Mouse (Mus musculus) v-Abl transformed pro-B cells (cell line): ENCODE measurements around the gene Tssk2.

Source experiments
- in situ Hi-C, 2 experiments: fragments of 400-800 bp; cut with MboI; formaldehyde crosslinking; loops; one replicate each; pipeline ENCODE4 v1.15.1; 2025; ENCODE audit not compliant: unreplicated experiment in 2 of 2

The Tssk2 gene

GRCm38 (mm10) chr16:17892606-17893005, 5.8 kb upstream of the Tssk2 start:
- in situ Hi-C loops: loop anchor here in 1 of 2 experiments (5.0 kb wide), 1 partner anchor 35 kb away; no protein-coding TSS in a partner anchor

- in situ Hi-C loops: loop anchor here in 1 of 2 experiments (5.0 kb wide), 1 partner anchor 37 kb away; no protein-coding TSS in a partner anchor
These were observed 4.5 kb upstream of the Tssk2 start, which contains the start of gene Tssk1 for GRCm38 (mm10) chr16:17893923-17894322. Tssk1 (plus strand) TSS chr16:17894223.

- in situ Hi-C loops: no loop called here
These were observed 2.3 kb upstream of the Tssk2 start for GRCm38 (mm10) chr16:17896091-17896490.

GRCm38 (mm10) chr16:17911052-17911595, 12.7 kb downstream of the Tssk2 start, which contains the start of gene Ess2:
Ess2 (minus strand) TSS chr16:17911348.
- in situ Hi-C loops: loop anchor here (5.0 kb wide), 2 partner anchors 76 to 126 kb away; no protein-coding TSS in a partner anchor

GRCm38 (mm10) chr16:17914307-17915249, 16.1 kb downstream of the Tssk2 start, which contains the start of gene Gsc2:
Gsc2 (minus strand) TSS chr16:17915059.
- in situ Hi-C loops: loop anchor here (5.0 kb wide), 2 partner anchors 73 to 123 kb away; no protein-coding TSS in a partner anchor

DNA sequence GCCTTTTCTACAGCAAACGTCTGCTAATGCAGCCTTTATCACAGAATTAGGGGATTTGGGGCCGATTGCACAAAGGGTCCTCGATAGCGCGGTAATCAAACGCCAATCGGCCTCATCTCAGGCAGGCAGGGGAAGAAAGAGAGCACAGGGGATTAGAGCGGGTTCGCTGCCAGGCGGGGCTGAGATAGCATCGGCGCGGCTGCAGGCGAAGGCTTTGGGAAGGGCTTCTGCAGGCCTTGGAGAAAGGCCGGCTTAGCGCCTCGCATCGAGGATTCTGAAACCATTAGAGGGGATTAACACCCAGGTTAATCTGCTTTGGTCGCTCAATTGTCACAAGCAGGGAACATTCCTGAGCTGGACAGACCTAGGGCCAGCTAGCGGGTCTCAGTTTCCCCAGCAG, 22.1 kb downstream of the Tssk2 start:
- in situ Hi-C loops: no loop called here

DNA sequence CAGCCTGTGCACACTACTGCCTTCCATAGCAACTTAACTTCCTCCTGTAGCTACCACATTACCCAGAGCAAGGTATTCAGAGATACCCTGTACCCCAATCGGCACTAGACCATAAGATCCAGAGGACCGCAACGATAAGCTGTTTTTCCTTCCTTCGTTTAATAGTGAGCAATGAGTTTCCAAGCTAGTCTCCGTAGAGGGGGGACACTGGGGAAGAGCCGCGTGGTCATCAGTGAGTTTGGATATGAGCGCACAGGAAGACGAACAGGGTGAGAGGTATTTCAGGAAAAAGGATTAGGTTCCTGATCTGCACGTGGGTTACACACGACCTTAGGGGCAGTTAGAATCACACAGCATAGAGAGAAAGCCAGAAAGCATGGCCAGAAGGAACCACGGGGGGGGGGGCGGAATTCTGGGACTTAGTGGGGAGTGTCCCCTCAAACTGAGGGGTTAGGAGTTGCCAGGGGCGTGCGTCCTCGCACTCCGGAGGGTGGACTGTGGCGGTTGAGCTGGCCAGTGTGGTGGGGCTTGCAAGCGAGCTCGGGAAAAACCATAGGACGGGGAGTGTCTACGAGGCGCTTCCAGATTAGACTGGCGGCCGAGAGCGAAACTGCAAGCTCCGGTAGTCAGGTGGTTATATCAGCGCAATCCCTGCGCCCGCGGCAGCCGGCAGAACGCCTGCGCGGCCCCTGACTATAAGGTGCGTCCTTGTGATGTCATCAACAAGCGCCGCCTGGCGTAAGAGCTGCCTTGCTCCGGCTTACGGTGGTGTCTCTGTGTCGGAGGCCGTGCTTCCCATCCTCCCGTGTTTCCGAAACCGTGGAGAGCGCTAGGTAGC, 23.1 kb downstream of the Tssk2 start:
- in situ Hi-C loops: no loop called here

GRCm38 (mm10) chr16:17922163-17922538, 23.7 kb downstream of the Tssk2 start:
- in situ Hi-C loops: no loop called here

DNA sequence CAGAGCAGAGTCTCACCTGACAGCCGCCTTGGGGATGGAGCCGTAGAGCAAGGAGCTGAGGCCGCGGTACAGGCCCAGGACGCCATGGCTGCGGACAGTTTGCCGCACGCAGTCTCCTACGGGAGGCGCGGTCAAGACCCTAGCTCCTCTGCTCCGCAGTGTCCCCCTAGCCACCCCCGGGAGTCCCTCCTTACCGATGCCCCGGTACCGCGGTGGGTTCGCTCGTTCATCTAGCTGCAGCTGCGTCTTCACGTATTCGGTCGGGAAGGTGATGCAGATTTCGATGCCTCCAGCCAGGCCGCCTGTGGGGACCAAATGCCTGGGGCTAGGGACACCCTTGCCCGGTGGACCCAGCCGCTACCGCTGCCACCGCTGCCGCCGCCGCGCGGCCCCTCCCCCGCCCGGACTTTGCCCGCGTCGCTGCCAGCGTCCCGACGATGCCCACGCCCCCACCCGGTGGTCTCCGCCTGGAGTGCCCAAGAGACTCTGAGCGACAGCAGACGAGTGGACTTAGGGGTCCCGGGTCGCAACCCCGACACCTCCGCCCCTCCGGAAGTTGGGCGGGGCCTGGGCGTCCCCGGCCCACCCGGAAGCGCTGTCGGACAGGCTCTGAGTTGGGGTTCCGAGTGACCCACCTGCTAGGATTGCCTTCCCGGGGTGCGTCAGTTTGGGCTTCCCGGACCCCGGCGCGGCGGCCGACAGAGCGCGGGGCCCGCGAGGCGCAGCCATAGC, 29.1 kb downstream of the Tssk2 start:
- in situ Hi-C loops: no loop called here

GRCm38 (mm10) chr16:17928087-17928580, 29.7 kb downstream of the Tssk2 start, which contains the start of gene Slc25a1:
Slc25a1 (minus strand) TSS chr16:17928219.
- in situ Hi-C loops: no loop called here

DNA sequence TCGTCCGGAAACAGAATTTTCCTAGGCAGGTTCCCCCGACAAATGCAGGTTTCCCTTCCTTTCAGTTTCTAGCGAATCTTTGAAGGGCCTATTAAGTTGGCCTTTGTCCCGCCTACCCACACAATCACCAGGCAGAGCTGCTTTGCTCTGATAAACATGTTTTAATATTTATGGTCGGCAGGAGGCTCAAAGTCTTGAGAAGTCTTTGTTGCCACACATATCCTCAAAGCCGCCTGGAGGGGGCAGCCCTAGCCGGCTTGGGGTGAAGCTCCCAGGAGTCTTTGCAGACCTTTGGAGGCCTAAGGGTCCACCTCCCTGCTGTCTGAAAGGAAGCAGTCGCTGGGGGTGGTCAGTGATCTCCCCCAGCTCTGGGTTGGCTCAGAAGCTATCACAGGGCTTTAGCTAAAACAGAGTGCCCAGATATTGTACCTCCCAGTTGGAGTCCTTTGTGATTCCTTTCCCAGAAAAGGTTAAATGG, 30.2 kb downstream of the Tssk2 start:
- in situ Hi-C loops: no loop called here

GRCm38 (mm10) chr16:17929211-17929610, 30.8 kb downstream of the Tssk2 start:
- in situ Hi-C loops: no loop called here

DNA sequence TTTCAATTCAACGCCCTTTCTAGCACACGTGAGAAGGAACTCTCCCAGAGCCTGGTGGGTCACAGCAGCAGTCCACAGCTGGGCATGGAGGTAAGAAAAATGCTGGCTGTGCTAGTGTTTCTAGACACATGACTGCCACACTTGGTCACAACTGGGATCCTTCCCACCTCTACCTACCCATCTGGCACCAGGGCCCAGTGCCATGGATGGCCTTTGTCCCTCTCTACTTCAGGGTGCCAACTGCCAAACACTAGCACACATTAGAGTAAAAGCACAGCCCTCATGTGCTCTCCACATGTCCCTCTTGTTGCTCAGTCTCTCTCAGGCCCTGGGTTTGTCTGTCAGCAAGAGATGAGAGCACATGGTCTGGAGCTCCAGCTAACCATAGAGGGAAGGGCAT, 31.2 kb downstream of the Tssk2 start:
- in situ Hi-C loops: loop anchor here (5.0 to 10.0 kb wide), 2 partner anchors 48 to 55 kb away; partner anchors contain the start of gene Vpreb2 (in 1 of the 2)

DNA sequence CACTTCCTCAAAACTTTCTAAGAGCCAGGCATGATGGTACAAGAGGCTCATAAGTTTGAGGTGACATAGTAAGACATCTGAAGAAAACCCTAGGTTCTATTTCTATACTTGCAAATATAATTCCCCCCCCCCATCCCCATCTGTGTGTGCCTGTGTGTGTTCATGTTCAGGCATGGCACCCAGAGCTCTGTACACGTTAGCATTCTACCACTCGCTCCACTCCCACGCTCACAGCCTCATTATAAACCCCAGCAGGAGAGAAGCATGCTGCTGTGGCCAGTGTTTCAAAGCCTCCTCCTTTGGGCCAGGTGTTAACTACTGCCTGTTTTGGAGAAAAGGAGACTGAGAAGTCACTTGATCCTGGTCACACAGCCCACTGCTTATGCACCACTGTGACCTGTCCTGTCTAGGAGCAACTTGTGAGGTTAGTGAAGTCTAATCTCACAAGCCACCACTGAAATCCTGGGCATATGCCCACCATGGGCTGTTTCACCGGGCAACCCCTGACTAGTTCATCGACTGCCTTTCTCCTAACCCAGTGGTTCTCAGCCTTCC, 33.5 kb downstream of the Tssk2 start:
- in situ Hi-C loops: loop anchor here (5.0 to 10.0 kb wide), 2 partner anchors 45 to 53 kb away; partner anchors contain the start of gene Vpreb2 (in 1 of the 2)

DNA sequence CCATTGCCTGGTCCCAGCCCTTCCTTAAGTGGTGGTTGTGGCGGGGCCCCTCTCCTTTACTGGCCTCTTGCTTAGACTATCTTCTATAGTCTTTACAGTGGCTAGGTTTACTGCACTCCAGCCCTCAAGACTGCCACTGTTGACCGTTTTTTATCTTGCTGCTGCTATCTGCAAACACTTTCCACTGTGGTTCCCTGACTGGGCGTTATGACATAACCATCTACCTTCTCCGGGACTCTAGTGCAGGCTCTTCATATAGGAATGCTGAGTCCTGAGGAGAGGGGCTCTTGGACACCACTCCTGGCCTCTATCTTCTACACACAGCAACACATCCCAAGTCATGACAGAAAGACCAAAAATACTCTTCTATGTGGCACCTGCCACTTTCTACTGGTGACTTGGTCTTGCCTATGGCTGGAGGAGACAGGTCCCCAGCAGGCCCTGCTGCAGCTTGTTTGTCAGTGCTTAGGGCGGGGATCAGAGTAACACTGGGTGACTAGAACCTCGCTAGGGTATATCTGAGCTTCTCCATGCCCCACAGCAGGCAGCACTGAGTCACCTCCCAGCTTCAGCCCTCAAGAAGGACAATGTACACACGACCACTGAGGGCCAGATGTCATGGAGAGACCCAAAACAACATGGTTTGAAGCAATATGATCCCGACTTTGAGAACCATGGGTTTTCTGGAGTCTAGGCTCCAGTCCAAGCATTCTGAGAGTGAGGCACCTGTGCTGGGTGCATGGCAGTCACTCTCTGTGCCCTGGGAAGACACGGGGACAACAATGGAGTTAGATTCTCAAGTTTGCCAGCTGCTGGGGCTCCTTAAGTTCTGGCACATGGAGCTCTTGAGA, 35.4 kb downstream of the Tssk2 start:
- in situ Hi-C loops: loop anchor here (5.0 to 10.0 kb wide), 2 partner anchors 43 to 51 kb away; partner anchors contain the start of gene Vpreb2 (in 1 of the 2)

- in situ Hi-C loops: loop anchor here (5.0 to 10.0 kb wide), 2 partner anchors 43 to 50 kb away; partner anchors contain the start of gene Vpreb2 (in 1 of the 2)
These were observed 36.0 kb downstream of the Tssk2 start for GRCm38 (mm10) chr16:17934445-17934910.

- in situ Hi-C loops: loop anchor here in 1 of 2 experiments (10.0 kb wide), 1 partner anchor 48 kb away; the partner anchor contains the start of gene Vpreb2
These were observed 38.3 kb downstream of the Tssk2 start for GRCm38 (mm10) chr16:17936776-17937175.
